Mouse (Mus musculus) cerebellum, adult 11 months (tissue): ENCODE data around the gene Dnhd1.

Experiments
- DNase-seq: peaks from one replicate; pipeline ENCODE4 v3.0.0; 2022

Dnhd1 gene

DNA sequence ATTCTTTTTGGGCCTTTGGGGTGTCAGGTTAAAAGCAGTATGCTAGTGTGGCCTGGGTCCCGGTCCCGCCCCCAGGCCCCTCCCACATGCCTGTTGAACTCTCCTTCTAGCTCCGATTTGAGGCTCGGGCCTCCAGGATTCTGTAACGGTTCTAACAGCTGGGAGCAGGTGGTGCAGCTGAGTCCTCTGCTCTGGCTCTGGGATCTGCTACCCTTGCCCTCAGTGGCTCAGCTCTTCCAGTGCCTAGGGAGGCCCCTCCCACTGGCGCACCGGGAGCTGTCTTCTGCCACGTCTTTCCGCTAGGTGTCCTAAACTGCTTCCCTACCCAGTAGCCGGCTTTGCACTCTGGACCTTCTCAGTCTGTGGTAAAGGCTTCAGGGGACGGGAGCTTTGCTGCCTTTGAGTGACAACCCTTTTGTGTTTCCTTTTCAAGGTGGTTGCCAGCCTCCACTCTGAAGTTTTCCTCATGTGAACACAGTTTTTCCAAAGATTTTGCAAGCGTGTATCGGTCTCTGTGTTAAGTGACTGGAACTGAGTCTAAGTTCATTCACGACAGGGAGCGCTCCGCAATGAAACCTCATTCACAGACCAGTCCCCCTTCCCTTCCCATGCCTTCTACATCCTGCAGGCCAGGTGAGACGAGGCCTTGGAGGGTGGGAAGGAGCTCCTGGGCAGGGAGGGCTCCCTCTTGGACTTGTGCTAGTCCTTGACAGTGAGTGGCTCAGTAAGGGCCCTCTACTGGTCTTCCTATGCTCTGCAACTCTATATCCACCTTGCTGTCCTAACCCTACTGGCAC, at the start of gene Dnhd1:
Dnhd1 (plus strand) TSS at position 189 of the 797 bp plus-strand sequence.
- DNase-seq: peak; percentile 58

GRCm38 (mm10) chr7:105602860-105603623, 47.6 kb upstream of the Dnhd1 start:
- peak; percentile 70 for DNase-seq

- no peak for DNase-seq
Measured at GRCm38 (mm10) chr7:105608467-105608866, 42.2 kb upstream of the Dnhd1 start.

DNA sequence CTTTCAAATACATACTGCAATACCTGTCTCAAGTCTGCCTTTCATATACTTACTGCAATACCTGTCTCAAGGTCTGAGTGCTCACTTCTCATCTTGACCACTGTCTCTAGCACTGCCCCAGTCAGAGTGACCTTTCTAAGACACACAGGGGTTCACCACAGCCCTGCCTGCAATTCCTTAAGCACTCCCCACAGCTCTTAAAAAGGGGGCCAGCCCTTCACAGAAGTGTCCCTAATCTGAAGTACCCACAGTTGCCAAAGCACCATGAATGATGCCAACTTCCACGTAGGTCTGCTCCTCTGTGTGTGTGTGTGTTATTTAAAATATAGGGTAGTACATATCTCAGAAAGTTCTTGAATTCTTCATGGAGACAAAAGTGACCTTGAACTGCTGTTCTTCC, 38.9 kb upstream of the Dnhd1 start:
- no peak for DNase-seq

GRCm38 (mm10) chr7:105614400-105614799, 36.2 kb upstream of the Dnhd1 start:
- no peak for DNase-seq

DNA sequence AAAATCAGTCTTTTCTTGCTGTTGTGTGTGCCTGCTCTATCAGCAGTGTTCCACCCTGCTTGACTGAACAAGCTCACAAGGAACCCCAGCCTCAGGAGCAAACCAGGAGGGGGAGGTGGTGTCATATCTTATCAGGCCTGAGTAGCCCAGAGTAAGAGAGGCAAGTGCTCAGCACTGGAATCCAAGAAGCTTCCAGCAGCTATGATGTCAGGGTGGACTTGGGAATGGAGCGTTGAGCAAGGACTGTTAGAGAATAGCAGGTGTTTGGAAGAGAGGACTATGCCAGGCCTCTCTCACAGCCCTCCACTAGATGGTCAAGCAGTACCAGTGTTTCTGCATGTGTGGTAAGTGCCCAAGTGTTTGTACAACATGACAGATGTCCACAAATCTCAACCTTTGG, 34.9 kb upstream of the Dnhd1 start:
- no peak for DNase-seq

DNA sequence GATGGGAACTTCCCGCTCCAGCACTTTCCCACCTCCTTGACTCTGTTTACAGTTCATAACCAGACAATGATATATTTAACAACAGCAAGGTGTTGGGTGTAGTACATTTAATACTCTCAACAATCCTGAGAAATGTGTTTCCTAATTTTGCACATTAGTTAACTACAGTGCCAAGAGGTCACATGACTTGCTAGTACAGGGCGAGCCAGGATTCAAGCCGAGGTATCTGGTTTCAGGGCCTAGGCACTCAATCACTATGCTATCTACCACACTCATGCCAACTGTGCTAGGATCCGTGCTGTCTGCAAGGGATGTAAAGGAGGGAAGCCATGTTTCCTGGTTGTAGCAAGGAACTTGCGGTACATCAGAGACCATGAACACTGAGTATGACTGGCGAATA, 34.1 kb upstream of the Dnhd1 start:
- DNase-seq: no peak

DNA sequence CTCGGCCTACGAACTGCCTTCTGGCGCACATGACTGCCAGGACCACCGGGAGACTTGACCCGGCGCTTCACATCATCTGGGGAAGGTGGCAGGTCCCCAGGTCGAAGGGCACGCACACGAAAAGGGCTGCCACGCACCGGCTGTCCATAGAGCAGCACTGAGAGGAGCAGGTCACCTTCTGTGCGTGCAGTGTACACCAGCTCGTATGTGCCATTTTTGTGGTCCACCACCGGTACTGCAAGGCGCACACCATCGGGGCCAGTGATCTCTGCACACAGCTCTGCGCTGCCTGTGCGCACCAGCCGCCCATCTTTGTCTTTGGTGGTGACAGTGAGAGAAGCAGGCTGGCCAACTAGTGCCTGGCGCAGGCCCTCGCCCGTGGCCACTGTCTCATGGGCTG, 32.8 kb upstream of the Dnhd1 start:
- DNase-seq: no peak

DNA sequence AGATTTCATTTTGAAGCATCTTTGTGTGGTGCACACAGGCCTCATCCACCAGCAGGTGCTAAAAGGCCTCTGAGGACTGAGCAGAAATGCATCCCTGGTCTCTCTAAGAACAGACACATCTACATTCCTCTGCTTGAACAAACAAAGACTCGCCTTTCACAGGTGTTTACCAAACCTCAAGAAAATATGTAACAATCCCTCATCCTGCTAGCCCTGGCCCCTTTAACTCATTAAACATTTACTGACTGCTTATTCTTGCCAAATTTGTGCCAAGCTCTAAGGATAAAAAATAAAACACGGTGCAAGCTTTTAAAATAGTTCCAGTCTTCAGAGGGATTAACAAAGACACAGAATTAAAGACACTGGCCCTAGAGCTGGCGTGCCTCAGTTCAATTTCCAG, 30.9 kb upstream of the Dnhd1 start:
- no peak for DNase-seq

GRCm38 (mm10) chr7:105621053-105621452, 29.6 kb upstream of the Dnhd1 start:
- DNase-seq: no peak

DNA sequence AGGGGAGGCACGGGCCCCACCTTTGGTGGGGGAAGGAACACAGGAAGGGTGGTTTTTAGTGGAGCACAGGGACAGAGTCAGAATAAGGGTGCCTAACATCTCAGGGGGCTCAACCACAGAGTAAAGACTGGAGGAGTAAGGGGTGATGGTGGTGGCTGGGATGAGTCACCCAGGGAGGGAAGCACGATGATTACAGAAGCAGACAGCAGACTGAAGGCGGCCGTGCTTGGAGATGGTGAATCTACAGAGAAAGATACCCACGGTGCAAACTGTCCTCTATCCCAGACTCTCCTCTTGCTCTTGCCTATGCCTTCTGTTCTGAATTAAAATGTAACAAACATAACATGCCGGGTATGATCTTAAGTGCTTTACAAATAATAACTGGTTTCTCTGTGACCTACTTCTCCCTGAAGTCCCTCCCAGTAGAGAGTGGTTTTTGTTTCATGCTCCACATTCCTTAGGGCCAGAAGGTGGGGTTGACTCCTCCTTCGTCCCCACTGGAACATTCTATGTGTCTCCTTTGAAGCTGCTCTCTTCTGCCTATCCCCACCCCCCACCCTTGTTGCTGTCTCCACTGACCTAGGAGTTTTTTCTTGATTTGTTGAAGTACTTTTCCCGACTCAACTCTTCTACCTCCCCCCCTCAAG, 28.9 kb upstream of the Dnhd1 start:
- DNase-seq: no peak

GRCm38 (mm10) chr7:105625397-105625796, 25.2 kb upstream of the Dnhd1 start:
- DNase-seq: peak; percentile 69

- no peak for DNase-seq
Measured at GRCm38 (mm10) chr7:105628633-105629032, 22.0 kb upstream of the Dnhd1 start.

DNA sequence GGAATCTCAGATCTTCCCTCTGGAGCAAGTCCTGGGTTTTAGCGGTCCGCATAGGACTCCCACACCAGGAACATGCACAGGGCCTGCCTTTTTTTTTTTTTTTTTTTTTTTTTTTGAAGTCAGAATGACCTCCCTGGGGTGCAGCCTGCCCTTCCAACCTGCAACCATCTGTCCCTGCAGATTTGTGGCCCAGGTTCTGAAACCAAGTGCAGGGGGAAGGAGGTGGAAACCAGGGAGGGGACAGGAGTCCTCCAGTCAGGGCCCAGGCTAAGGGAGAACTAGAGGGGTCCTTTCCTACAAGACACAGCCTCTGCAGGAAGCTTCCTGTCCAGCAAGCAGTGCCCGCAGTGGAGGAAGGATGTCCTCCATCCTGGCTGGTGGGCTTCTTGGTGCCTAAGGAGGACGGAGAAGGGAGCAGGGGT, 18.1 kb upstream of the Dnhd1 start:
- peak; percentile 73 for DNase-seq

DNA sequence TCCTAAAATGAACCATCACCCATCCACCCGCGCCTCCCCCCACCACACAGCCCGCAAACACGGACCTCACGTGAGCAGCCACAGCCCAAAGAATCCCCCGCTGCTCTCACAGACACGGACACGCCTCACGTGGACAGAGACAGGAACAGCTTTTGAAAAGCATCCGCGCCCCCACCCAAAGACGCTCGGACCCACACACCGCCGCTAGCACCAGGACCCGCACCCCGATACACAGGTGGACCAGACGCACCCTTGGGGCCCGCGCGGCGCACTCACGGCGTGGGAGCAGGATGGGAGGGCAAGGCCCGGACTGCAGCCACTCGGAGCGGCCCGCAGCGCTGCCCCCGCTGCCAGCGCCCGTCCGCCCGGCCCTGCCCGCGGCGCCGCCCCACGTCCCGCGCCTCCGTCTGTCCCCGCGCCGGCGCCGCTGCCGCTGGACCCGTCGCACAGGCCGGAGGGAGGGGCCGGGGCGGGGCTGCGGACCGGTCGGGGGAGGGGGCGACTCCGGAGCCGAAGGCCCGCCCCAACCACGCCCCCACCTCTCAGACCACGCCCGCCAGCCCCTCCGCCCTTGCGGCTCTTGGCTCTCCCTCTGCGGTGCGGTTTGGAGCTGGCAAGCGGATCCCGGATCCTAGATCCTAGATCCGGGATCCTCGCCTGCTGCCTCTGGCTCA, 17.4 kb upstream of the Dnhd1 start, which contains the start of gene Trim3:
Trim3 (minus strand) TSS at position 445 of the 674 bp plus-strand sequence.
- peak; percentile 90 for DNase-seq

GRCm38 (mm10) chr7:105633801-105634135, 16.9 kb upstream of the Dnhd1 start:
- no peak for DNase-seq

GRCm38 (mm10) chr7:105634272-105634920, 16.2 kb upstream of the Dnhd1 start:
- DNase-seq: no peak

GRCm38 (mm10) chr7:105635726-105636125, 14.9 kb upstream of the Dnhd1 start:
- DNase-seq: no peak

DNA sequence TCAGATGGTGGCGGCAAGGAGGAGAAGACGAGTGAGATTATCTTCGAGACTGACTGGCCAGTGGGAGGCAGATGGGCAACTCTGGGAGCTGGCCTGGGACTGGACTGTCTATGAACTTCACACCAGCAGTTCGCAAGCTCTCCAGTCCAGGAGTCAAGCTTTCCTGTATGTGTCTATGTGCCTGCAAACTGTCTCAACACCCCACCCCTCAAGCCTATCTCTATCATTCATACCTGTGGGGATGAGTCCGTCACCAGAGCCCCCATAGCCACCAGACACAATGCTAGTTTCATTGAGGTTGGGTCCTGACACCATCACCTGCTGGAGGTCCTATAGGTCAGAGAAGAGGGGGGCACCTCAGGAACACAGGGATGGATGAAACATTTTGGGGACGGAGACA, 11.9 kb upstream of the Dnhd1 start:
- no peak for DNase-seq

- DNase-seq: no peak
Measured at GRCm38 (mm10) chr7:105639304-105639703, 11.3 kb upstream of the Dnhd1 start.

DNA sequence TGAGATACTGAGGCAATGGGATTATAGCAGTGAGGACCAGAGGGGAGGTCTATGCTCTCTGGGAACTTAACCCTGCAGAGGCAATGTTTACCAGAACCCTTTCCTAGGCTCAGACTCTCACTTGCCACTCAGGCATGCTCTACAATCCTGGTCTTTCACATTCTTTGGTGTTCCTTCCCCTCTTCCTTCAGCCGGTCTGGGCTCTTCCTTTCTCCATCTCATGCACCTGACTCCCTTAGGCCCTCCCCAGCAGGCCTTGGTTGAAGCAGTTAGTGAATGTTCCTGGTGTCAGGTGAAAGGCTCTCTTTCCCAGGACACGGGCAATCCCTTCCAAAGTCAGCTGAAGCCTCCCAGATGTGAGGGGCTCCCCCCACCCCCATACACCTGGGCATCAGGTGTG, 10.9 kb upstream of the Dnhd1 start, which contains the start of gene Timm10b:
Timm10b (plus strand) TSS at position 301 of the 400 bp plus-strand sequence.
- no peak for DNase-seq

- DNase-seq: peak; percentile 94
Measured at GRCm38 (mm10) chr7:105640233-105640893, 10.3 kb upstream of the Dnhd1 start, which contains the start of the genes Arfip2 and Gm45799. Gene Arfip2, minus strand, starts transcription at chr7:105640416. Gene Gm45799, plus strand, starts transcription at chr7:105640552.
